Mouse (Mus musculus) neural tube, embryonic 11.5 days (tissue): Measurements from ENCODE around the gene Scamp5. TPM values are rescaled to one million over a fixed set of nuclear protein-coding genes. Genes with fewer than 3 reads are reported as not detected.
"Not testable (repeated sequence)": the region's sequence is repeated elsewhere in the genome, so short reads cannot be mapped to it uniquely, and the experiment has no call there.

ENCODE experiments used
- ATAC-seq: fragments of 200-750 bp; cut with Nextera tagmentation; 2 replicates; pipeline ENCODE4 v1.8.0; 2017; ENCODE audit warnings: moderate number of reproducible peaks, mild to moderate bottlenecking, moderate TSS enrichment, moderate library complexity; ENCODE audit not compliant: insufficient read depth, low FRiP score, low TSS enrichment
- DNase-seq: peaks from one replicate; pipeline ENCODE4 v3.0.0-alpha.2; 2015; ENCODE audit warnings: low spot score
- H3K27ac ChIP-seq: fragments of 300-500 bp; sonication (generic); 2 replicates; pipeline ENCODE4 v1.5.1; 2014; ENCODE audit warnings: low read depth, mild to moderate bottlenecking, low read length
- H3K27me3 ChIP-seq: fragments of 300-500 bp; sonication (generic); 2 replicates; pipeline ENCODE4 v1.6.1; 2014; ENCODE audit warnings: mild to moderate bottlenecking, low read length, mixed read lengths; ENCODE audit not compliant: control insufficient read depth, insufficient read depth
- H3K36me3 ChIP-seq: fragments of 300-500 bp; sonication (generic); 2 replicates; pipeline ENCODE4 v1.6.1; 2014; ENCODE audit warnings: mild to moderate bottlenecking, low read length, moderate library complexity, mixed read lengths; ENCODE audit not compliant: control insufficient read depth, insufficient read depth
- H3K4me1 ChIP-seq: fragments of 300-500 bp; sonication (generic); 2 replicates; pipeline ENCODE4 v1.6.1; 2014; ENCODE audit warnings: low read length, mixed read lengths; ENCODE audit not compliant: control insufficient read depth, insufficient read depth
- H3K4me2 ChIP-seq: fragments of 300-500 bp; sonication (generic); 2 replicates; pipeline ENCODE4 v1.6.1; 2014; ENCODE audit warnings: low read depth, mild to moderate bottlenecking, moderate library complexity
- H3K4me3 ChIP-seq: fragments of 300-500 bp; sonication (generic); 2 replicates; pipeline ENCODE4 v1.5.1; 2014; ENCODE audit warnings: low read depth, low read length
- H3K9ac ChIP-seq: fragments of 300-500 bp; sonication (generic); 2 replicates; pipeline ENCODE4 v1.6.1; 2014; ENCODE audit warnings: mild to moderate bottlenecking, low read length
- H3K9me3 ChIP-seq: fragments of 300-500 bp; sonication (generic); 2 replicates; pipeline ENCODE4 v1.6.1; 2016; ENCODE audit warnings: low read length; ENCODE audit not compliant: control insufficient read depth
- WGBS: fragments of 180-500 bp; shearing (Covaris S2); extraction: QIAGEN DNeasy Blood & Tissue Kit; methylation state at CpG from one replicate; pipeline ENCODE4 v1.1.7; 2014; 5-methylcytosine and 5-hydroxymethylcytosine counted together
- polyA plus RNA-seq: library from polyadenylated mRNA; unstranded; fragments of >200 nt; fragmentation: Nextera tagmentation; extraction: Ambion mirVana; gene quantifications from 2 replicates; pipeline ENCODE4 v1.2.1, GENCODE M21; 2014

The Scamp5 gene
- polyA plus RNA-seq, 1 experiment from 2014 or later = 13.2 TPM

DNA sequence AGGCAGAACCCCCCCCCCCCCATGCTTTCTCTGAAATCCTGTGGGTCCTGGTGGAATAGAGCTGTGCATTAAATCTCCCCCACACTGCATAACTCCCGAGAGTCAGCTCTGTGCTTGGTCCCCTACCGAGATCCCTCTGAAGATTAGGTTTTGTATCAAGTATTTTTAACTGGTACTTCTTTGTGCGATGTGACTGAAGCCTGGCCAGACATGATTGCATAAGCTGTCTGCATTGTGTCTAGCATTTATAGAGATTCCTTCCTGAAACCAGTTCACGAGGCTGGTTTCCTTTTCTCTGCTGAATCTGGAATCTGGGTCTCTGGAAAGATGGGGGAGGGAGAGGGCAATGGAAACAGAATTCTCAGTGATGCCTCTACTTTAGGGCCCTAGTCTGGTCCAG, 39.5 kb downstream of the Scamp5 start:
- Histone ChIP-seq H3K27me3 (no peaks in the 10 kb centered on the region), H3K36me3 (no peaks in the 10 kb centered on the region), H3K4me2 (no peak overlapping the region), H3K9ac (no peak overlapping the region), H3K4me1 (no peaks in the 10 kb centered on the region), H3K4me3 (no peak overlapping the region), H3K9me3 (no peaks in the 10 kb centered on the region), H3K27ac (no peak overlapping the region)
- WGBS = 75% methylated on average over 4 of the region's 4 CpGs
- no peak for DNase-seq
- ATAC-seq = no peak

DNA sequence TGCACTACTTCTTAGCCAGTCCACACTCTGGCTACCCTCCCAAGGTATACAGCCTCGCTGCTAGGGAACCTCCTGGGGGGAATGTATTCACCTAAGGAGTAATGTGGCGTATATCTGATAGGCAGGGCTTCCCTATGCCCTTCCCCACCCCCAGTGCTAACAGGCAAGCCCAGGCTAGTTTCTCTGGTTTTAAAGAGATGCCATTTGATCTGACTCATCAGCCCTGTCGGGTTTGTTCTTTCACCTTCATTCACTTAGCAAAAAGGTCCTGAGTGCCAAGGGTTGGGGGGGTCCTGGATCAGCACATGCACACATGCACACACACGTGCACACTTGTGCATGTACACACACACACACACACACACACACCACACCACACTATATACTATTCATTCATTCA, 39.9 kb downstream of the Scamp5 start:
- H3K27me3 ChIP-seq = no peaks in the 10 kb centered on the region
- DNase-seq (no peak), ATAC-seq (no peak)
- H3K4me2 ChIP-seq = no peak overlapping the region
- H3K4me3 ChIP-seq = no peak overlapping the region
- 74% methylated on average over 4 of the region's 4 CpGs for WGBS
- no peaks in the 10 kb centered on the region for H3K4me1 ChIP-seq
- H3K27ac ChIP-seq = no peak overlapping the region
- no peaks in the 10 kb centered on the region for H3K9me3 ChIP-seq
- H3K9ac ChIP-seq = no peak overlapping the region
- H3K36me3 ChIP-seq = no peaks in the 10 kb centered on the region

DNA sequence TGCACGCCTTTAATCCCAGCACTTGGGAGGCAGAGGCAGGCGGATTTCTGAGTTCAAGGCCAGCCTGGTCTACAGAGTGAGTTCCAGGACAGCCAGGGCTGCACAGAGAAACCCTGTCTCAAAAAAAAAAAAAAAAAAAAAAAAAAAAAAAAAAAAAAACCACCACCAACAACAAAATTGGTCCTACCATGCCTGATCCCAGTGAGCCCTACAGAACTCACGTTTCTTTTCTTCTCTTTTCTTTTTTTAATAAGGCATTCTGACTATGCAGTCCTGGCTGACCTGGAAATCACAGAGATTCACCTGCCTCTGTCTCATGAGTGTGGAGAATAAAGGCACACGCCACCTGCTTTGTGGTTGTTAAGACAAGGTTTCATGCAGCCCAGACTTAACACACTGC, 40.7 kb downstream of the Scamp5 start:
- not testable (repeated sequence) for ATAC-seq

DNA sequence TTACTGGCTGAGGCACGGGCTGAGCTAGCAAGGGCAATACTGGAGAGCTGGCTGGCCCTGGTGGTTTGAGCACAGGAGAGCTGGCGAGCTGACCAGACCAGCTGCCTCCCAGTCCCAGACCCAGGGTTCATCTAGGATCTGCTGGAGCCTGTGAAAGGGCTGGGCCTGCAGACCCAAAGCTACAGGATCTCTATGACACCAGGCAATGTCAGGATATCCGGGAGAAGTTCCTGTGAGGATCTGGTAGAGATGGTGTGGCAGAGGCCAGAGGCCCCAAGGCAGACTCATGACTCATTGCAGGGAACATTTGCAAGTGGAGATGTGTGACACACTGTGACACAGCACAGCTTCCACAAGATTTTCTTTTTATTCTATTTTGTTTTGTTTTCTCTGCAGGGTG, 42.7 kb downstream of the Scamp5 start:
- Histone ChIP-seq H3K9ac (no peak overlapping the region), H3K4me3 (no peak overlapping the region), H3K4me1 (no peaks in the 10 kb centered on the region; the same call in 1 of the 2 replicates), H3K27me3 (no peaks in the 10 kb centered on the region), H3K9me3 (no peaks in the 10 kb centered on the region), H3K27ac (no peak overlapping the region), H3K4me2 (no peak overlapping the region), H3K36me3 (no peaks in the 10 kb centered on the region)
- ATAC-seq (no peak), DNase-seq (no peak)
- 89% methylated on average over 3 of the region's 3 CpGs for WGBS

More for the DNA sequence above, 40.7 kb downstream of the Scamp5 start:
- not testable (repeated sequence) for DNase-seq, H3K27me3 ChIP-seq, H3K4me3 ChIP-seq, H3K36me3 ChIP-seq, H3K27ac ChIP-seq, H3K9ac ChIP-seq, H3K9me3 ChIP-seq, H3K4me2 ChIP-seq, H3K4me1 ChIP-seq
- 91% methylated on average over 4 of the region's 4 CpGs for WGBS

DNA sequence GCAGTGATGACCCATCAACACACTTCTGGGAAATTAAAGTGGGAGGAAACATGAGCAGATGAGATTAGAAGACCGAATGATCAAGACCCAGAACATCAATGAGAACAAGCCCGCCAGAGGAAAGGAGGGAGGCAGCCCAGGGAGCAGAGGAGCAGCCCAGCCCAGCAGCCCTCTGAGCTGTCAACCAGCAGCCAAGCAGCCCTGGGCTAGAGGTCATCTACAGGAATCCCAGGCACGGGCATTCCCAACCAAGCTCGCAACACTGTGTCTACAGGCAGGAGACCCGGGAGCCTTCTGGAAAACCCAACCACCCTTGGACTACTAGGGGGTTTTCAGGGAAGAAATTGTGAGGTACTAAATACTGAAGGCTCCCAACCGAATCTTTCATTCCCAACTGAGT, 43.8 kb downstream of the Scamp5 start:
- DNase-seq (no peak), ATAC-seq (no peak)
- no peak overlapping the region for H3K27ac ChIP-seq
- WGBS = 82% methylated on average over 6 of the region's 6 CpGs
- H3K36me3 ChIP-seq = no peaks in the 10 kb centered on the region
- no peak overlapping the region for H3K4me3 ChIP-seq
- H3K9me3 ChIP-seq = no peaks in the 10 kb centered on the region
- H3K9ac ChIP-seq = no peak overlapping the region
- H3K27me3 ChIP-seq = no peaks in the 10 kb centered on the region
- no peak overlapping the region for H3K4me2 ChIP-seq
- H3K4me1 ChIP-seq = no peaks in the 10 kb centered on the region; the same call in 1 of the 2 replicates

- no peak overlapping the region for H3K4me2 ChIP-seq
- H3K4me3 ChIP-seq = no peak overlapping the region
- H3K4me1 ChIP-seq = no peaks in the 10 kb centered on the region; the same call in 1 of the 2 replicates
- H3K9me3 ChIP-seq = no peaks in the 10 kb centered on the region
- no peaks in the 10 kb centered on the region for H3K36me3 ChIP-seq
- no peak for DNase-seq
- H3K27ac ChIP-seq = no peak overlapping the region
- no peak overlapping the region; the same call in 1 of the 2 replicates for H3K9ac ChIP-seq
- H3K27me3 ChIP-seq = no peaks in the 10 kb centered on the region
- no peak for ATAC-seq
- 62% methylated on average over 5 of the region's 5 CpGs for WGBS
These were observed 46.2 kb downstream of the Scamp5 start for GRCm38 (mm10) chr9:57421688-57422111.

DNA sequence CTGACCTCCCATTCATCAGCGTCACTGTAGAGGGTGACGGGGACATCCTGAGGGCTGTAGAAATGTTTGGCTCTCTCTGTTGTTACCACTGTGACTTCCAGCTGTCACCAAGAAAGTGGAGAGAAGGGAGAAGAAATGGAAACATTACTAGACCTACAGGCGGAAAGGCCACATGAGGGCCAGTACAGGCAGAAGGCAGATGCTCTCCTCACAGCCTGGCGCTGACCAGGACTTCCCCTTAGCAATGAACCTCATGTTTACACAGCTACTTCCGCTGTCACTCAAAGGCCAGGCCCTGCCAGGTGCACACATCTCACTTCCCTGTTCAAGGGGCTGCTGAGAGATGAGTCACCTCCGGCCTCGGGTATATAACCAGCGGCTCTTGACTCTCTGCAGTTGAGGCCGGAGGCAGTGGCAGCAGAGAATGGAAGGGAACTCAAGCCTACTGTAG, 46.7 kb downstream of the Scamp5 start:
- Histone ChIP-seq H3K4me1 (no peaks in the 10 kb centered on the region; the same call in 1 of the 2 replicates), H3K4me3 (no peak overlapping the region), H3K4me2 (no peak overlapping the region), H3K36me3 (no peaks in the 10 kb centered on the region), H3K27ac (no peak overlapping the region), H3K27me3 (no peaks in the 10 kb centered on the region), H3K9ac (no peak overlapping the region), H3K9me3 (no peaks in the 10 kb centered on the region)
- DNase-seq (no peak), ATAC-seq (no peak)
- 54% methylated on average over 9 of the region's 9 CpGs for WGBS

- no peaks in the 10 kb centered on the region for H3K36me3 ChIP-seq
- no peaks in the 10 kb centered on the region for H3K9me3 ChIP-seq
- peak overlapping the region; percentile 36; the same call in 1 of the 2 replicates for H3K27ac ChIP-seq
- H3K4me3 ChIP-seq = no peak overlapping the region
- H3K4me1 ChIP-seq = no peaks in the 10 kb centered on the region; the same call in 1 of the 2 replicates
- no peak for ATAC-seq
- peak overlapping the region; percentile 8; the same call in 1 of the 2 replicates for H3K9ac ChIP-seq
- no peak overlapping the region for H3K4me2 ChIP-seq
- DNase-seq = peak; percentile 33
- H3K27me3 ChIP-seq = no peaks in the 10 kb centered on the region
- WGBS = 51% methylated on average over 20 of the region's 20 CpGs
These were observed 47.3 kb downstream of the Scamp5 start for GRCm38 (mm10) chr9:57420321-57421120.
